Mouse (Mus musculus) small intestine, adult 2 months (tissue): ENCODE data around the gene Cox11. TPM values are rescaled to one million over a fixed set of nuclear protein-coding genes. Genes with fewer than 3 reads are reported as not detected.

Experiments used
- H3K27ac ChIP-seq: fragments of 200-500 bp; 2 replicates; pipeline ENCODE4 v1.5.1; 2012; ENCODE audit warnings: low read depth, low read length, control low read depth, inconsistent platforms; ENCODE audit not compliant: insufficient read depth
- H3K27me3 ChIP-seq: fragments of 200-500 bp; 2 replicates; pipeline ENCODE4 v1.6.1; 2012; ENCODE audit warnings: mild to moderate bottlenecking, moderate library complexity, low read length, inconsistent platforms; ENCODE audit not compliant: control insufficient read depth, insufficient read depth
- H3K36me3 ChIP-seq: fragments of 200-500 bp; 2 replicates; pipeline ENCODE4 v1.6.1; 2012; ENCODE audit warnings: mild to moderate bottlenecking, low read length, control low read depth, inconsistent platforms; ENCODE audit not compliant: control insufficient read depth, insufficient read depth
- H3K4me1 ChIP-seq: fragments of 200-500 bp; 2 replicates; pipeline ENCODE4 v1.6.1; 2012; ENCODE audit warnings: low read length, inconsistent platforms, mixed read lengths; ENCODE audit not compliant: control insufficient read depth, insufficient read depth, insufficient read length
- H3K4me3 ChIP-seq: fragments of 200-500 bp; 2 replicates; pipeline ENCODE4 v1.5.1; 2012; ENCODE audit warnings: low read depth, mild to moderate bottlenecking, control low read depth, inconsistent platforms, low read length, moderate library complexity
- CTCF ChIP-seq: fragments of 200-500 bp; IDR thresholded peaks from 2 replicates; pipeline ENCODE4 v1.5.1; 2012; ENCODE audit warnings: low read depth, mild to moderate bottlenecking, control low read depth, inconsistent platforms, low read length, moderate library complexity, mixed read lengths; ENCODE audit not compliant: insufficient replicate concordance, insufficient read length; ENCODE audit errors: extremely low read depth
- POLR2A ChIP-seq: fragments of 200-500 bp; IDR thresholded peaks from 2 replicates; pipeline ENCODE4 v1.6.1; 2012; ENCODE audit warnings: low read depth, mild to moderate bottlenecking, control low read depth, inconsistent platforms, low read length, moderate library complexity
- WGBS: fragments of 180-500 bp; shearing (Covaris S2); methylation state at CpG from one replicate; pipeline ENCODE4 v1.1.7; 2018; 5-methylcytosine and 5-hydroxymethylcytosine counted together
- polyA plus RNA-seq: library from polyadenylated mRNA; depleted of rRNA; stranded (reverse); fragments of >200 nt; gene quantifications from 2 replicates; pipeline ENCODE4 v1.2.3, GENCODE M21; 2012

The Cox11 gene
- polyA plus RNA-seq, 1 experiment, result 30.2 TPM

- Histone ChIP-seq H3K27me3 (no peaks in the 10 kb centered on the region), H3K36me3 (peaks cover 31% of the 10 kb centered on the region), H3K4me1 (no peaks in the 10 kb centered on the region), H3K4me3 (no peak overlapping the region), H3K27ac (no peak overlapping the region)
- no peak for TF ChIP-seq CTCF
- no peak for TF ChIP-seq POLR2A
- 94% methylated on average over 8 of the region's 8 CpGs for WGBS
These were observed 39.9 kb downstream of the Cox11 start for GRCm38 (mm10) chr11:90677771-90678288.

DNA sequence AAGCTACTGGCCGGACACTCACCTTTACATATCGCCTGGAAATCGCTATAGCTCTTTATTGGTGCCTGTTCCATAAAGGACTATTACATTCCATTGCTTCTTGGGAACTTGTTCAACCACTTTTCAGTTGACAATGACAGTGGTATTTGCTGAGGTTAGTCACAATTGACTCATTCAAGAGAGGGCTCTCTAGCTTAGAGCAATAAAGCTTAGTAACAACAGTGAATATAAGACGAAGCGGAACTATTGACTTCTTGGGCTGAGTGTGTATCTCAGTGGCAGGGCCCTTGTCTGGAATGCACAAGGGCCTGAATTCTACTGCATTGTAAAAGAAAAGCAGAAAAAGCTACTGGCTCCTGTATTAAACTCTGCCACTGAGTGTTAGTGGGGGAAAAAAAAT lies 40.6 kb downstream of the Cox11 start:
- H3K4me3 ChIP-seq, result no peak overlapping the region
- 47% methylated on average over 5 of the region's 5 CpGs for WGBS
- H3K36me3 ChIP-seq, result peaks cover 26% of the 10 kb centered on the region
- H3K27ac ChIP-seq, result no peak overlapping the region
- TF ChIP-seq POLR2A, result no peak
- TF ChIP-seq CTCF, result no peak
- no peaks in the 10 kb centered on the region for H3K27me3 ChIP-seq
- H3K4me1 ChIP-seq, result no peaks in the 10 kb centered on the region

DNA sequence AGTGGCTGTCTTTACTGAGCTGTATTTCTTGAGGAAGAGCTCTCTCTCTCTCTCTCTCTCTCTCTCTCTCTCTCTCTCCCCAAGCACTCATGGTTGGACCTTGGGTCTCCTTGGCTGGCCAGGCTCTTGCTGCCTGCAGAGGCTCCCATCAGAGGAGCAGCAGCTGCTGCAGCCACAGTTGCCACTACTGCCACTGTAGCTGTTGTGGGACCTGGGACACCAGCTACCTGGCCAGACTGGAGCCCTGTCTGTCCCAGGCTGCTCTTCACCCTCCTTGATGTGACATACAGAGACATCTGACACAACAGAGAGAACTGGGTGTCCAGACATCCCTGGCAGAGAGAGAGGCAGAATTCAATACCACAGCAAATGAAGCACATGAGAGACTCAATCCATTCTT lies 43.2 kb downstream of the Cox11 start:
- Histone ChIP-seq H3K27me3 (no peaks in the 10 kb centered on the region), H3K4me3 (no peak overlapping the region), H3K36me3 (peaks cover 30% of the 10 kb centered on the region), H3K4me1 (no peaks in the 10 kb centered on the region), H3K27ac (no peak overlapping the region)
- no peak for TF ChIP-seq CTCF
- no peak for TF ChIP-seq POLR2A

GRCm38 (mm10) chr11:90684765-90685164 lies 46.8 kb downstream of the Cox11 start:
- TF ChIP-seq POLR2A, result no peak
- TF ChIP-seq CTCF, result no peak
- no peak overlapping the region for H3K27ac ChIP-seq
- H3K27me3 ChIP-seq, result no peaks in the 10 kb centered on the region
- peaks cover 5% of the 10 kb centered on the region; the same call in 1 of the 2 replicates for H3K4me1 ChIP-seq
- H3K4me3 ChIP-seq, result no peak overlapping the region
- 81% methylated on average over 6 of the region's 6 CpGs for WGBS
- H3K36me3 ChIP-seq, result peaks cover 26% of the 10 kb centered on the region

- Histone ChIP-seq H3K27ac (no peak overlapping the region), H3K36me3 (peaks cover 26% of the 10 kb centered on the region), H3K4me1 (peaks cover 5% of the 10 kb centered on the region; the same call in 1 of the 2 replicates), H3K27me3 (no peaks in the 10 kb centered on the region), H3K4me3 (no peak overlapping the region)
- 80% methylated on average over 6 of the region's 6 CpGs for WGBS
- TF ChIP-seq POLR2A (no peak), CTCF (no peak)
These were observed 47.2 kb downstream of the Cox11 start for GRCm38 (mm10) chr11:90685196-90685595.

DNA sequence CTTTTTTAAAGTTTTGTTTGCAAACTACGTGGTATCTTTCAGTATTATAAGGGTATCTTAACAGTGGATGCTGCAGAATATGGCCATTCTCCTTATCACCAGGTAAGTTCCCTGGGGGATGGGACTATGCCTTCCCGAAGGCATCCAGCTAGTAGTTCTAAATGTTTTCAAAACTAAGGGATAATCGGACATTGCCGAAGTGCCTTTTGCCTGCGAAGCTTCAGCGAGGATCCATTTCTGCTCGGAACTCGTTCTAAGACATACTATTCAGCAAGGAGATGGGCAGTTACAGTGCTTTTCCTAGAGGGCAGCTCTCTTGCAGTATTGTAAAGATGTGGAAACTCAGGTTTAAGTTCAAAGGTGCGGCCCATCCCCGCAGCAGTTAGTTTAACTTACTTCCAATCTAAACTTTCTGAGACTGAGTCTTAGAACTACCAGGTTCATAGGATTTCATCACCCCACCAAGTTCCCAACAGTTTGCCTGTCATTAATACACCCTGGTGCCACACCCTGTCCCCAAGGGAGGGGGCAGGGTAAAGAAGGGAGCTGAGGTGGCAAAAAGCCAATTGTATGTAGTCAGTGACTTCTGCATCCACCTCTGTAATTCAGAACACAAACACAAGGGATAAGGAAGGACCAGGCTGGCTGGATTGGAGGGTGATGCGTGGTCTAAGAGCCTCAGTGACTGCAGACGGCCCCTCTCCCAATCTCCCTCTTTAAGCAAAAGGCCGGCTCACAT lies 48.5 kb downstream of the Cox11 start:
- TF ChIP-seq POLR2A (no peak), CTCF (peak; percentile 28; the same call in 1 of the 2 replicates)
- Histone ChIP-seq H3K4me3 (peak overlapping the region; percentile 85), H3K27me3 (no peaks in the 10 kb centered on the region), H3K4me1 (peaks cover 5% of the 10 kb centered on the region; the same call in 1 of the 2 replicates), H3K36me3 (peaks cover 17% of the 10 kb centered on the region), H3K27ac (peak overlapping the region; percentile 26; the same call in 1 of the 2 replicates)
- 39% methylated on average over 13 of the region's 13 CpGs for WGBS

DNA sequence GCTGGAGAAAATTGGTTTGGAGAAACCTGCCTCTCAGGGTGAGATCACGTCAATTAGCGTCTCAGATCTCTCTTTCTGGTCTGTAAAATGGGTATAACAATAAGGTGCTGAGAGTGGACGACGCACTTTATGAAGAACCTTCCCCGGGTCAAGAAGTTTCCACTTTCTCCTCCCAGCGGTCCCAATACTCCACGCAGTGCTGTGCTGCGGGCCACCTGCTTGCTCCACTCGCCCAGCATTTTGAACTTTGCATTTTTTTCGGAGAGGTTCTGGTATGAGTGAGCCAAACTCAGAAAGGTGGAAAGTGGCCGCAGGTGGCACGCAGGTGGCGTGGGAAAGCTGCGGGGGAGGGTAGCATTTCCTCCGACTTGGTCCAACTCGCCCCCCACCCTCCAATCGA lies 49.1 kb downstream of the Cox11 start:
- peaks cover 15% of the 10 kb centered on the region for H3K36me3 ChIP-seq
- H3K4me1 ChIP-seq, result peaks cover 5% of the 10 kb centered on the region; the same call in 1 of the 2 replicates
- TF ChIP-seq POLR2A (no peak), CTCF (no peak)
- H3K27me3 ChIP-seq, result no peaks in the 10 kb centered on the region
- peak overlapping the region; percentile 26; the same call in 1 of the 2 replicates for H3K27ac ChIP-seq
- peak overlapping the region; percentile 85 for H3K4me3 ChIP-seq
- under 1% methylated on average over 17 of the region's 17 CpGs for WGBS
